Mouse (Mus musculus): ENCODE data around the gene Pkm. TPM values are rescaled to one million over a fixed set of nuclear protein-coding genes. Genes with fewer than 3 reads are reported as not detected.

The Pkm gene
- polyA plus RNA-seq, 1 experiment = 4,379 TPM

GRCm38 (mm10) chr9:59727569-59728286 lies 71.6 kb downstream of the Pkm start:
- H3K27me3 ChIP-seq (ENCODE audit: control insufficient read depth, insufficient read depth, insufficient read length) = no peaks in the 10 kb centered on the region
- H3K79me2 ChIP-seq (ENCODE audit: control insufficient read depth, insufficient read depth) = no peaks in the 10 kb centered on the region
- no peak for TF ChIP-seq USF1 (IDR thresholded peaks at IDR 0.05; ENCODE audit: low read depth)
- TF ChIP-seq MYOD1 (IDR thresholded peaks at IDR 0.05; ENCODE audit: control insufficient read depth, insufficient read length, low read depth) = no peak
- TF ChIP-seq FOSL1 (IDR thresholded peaks at IDR 0.05; ENCODE audit: insufficient read depth, low read length, poor library complexity, severe bottlenecking) = no peak
- TF ChIP-seq MAX (IDR thresholded peaks at IDR 0.05) = no peak
- TF ChIP-seq CEBPB (IDR thresholded peaks at IDR 0.05; ENCODE audit: low read depth) = no peak
- no peak for TF ChIP-seq CTCF (IDR thresholded peaks at IDR 0.05; ENCODE audit: control insufficient read depth, insufficient read depth, insufficient read length)
- no peak for TF ChIP-seq MYOG (IDR thresholded peaks at IDR 0.05; ENCODE audit: control insufficient read depth, extremely low read depth, insufficient read length)
- H3ac ChIP-seq (ENCODE audit: control insufficient read depth, insufficient read length, low read depth) = no peak overlapping the region
- H3K4me3 ChIP-seq (ENCODE audit: insufficient read depth, poor library complexity, severe bottlenecking) = no peak overlapping the region
- H3K36me3 ChIP-seq (ENCODE audit: control insufficient read depth, insufficient read depth) = no peaks in the 10 kb centered on the region
- no peaks in the 10 kb centered on the region for H3K79me3 ChIP-seq (ENCODE audit: low read depth)

Other genes with a start within 250 kb of the Pkm start
- 25.4 TPM for gene Arih1, start 169.8 kb upstream of the Pkm start, polyA plus RNA-seq (2012; fragmentation: generic; extraction: Trizol)
- gene Hexa, start 116.8 kb upstream of the Pkm start, polyA plus RNA-seq (2012; fragmentation: generic; extraction: Trizol) = 83.6 TPM
- 0.35 TPM for gene Tmem202, start 116.5 kb upstream of the Pkm start, polyA plus RNA-seq (2012; fragmentation: generic; extraction: Trizol)
- gene Celf6, start 78.5 kb upstream of the Pkm start, polyA plus RNA-seq (2012; fragmentation: generic; extraction: Trizol) = 0.13 TPM
- 6.0 TPM for gene Parp6, start 39.1 kb upstream of the Pkm start, polyA plus RNA-seq (2012; fragmentation: generic; extraction: Trizol)
- gene Gramd2, start 23.8 kb downstream of the Pkm start, polyA plus RNA-seq (2012; fragmentation: generic; extraction: Trizol) = 1.8 TPM
- gene Senp8, start 94.3 kb downstream of the Pkm start, polyA plus RNA-seq (2012; fragmentation: generic; extraction: Trizol) = 2.1 TPM
- 2.5 TPM for gene Myo9a, start 94.5 kb downstream of the Pkm start, polyA plus RNA-seq (2012; fragmentation: generic; extraction: Trizol)

Data from C2C12 (cell line).